Mouse (Mus musculus) liver, postnatal 0 days (tissue): ENCODE results near the gene Alg14.

Experiments used
- CTCF ChIP-seq: sonication (generic); IDR thresholded peaks from 2 replicates; pipeline ENCODE4 v1.5.1; 2016; ENCODE audit warnings: antibody characterized with exemption, low read depth
- EP300 ChIP-seq: IDR thresholded peaks from 2 replicates; pipeline ENCODE4 v1.6.1; 2016; ENCODE audit warnings: antibody characterized with exemption, low read depth, mild to moderate bottlenecking

- no peak for TF ChIP-seq CTCF
- TF ChIP-seq EP300, result no peak
These were observed 65.5 kb downstream of the Alg14 start for GRCm38 (mm10) chr3:121357030-121357429.
